Mouse (Mus musculus) kidney, adult 9 months (tissue): ENCODE results near the gene Dnal1.

Experiments used
- DNase-seq: peaks from one replicate; pipeline ENCODE4 v3.0.0; 2022

Dnal1 gene

DNA sequence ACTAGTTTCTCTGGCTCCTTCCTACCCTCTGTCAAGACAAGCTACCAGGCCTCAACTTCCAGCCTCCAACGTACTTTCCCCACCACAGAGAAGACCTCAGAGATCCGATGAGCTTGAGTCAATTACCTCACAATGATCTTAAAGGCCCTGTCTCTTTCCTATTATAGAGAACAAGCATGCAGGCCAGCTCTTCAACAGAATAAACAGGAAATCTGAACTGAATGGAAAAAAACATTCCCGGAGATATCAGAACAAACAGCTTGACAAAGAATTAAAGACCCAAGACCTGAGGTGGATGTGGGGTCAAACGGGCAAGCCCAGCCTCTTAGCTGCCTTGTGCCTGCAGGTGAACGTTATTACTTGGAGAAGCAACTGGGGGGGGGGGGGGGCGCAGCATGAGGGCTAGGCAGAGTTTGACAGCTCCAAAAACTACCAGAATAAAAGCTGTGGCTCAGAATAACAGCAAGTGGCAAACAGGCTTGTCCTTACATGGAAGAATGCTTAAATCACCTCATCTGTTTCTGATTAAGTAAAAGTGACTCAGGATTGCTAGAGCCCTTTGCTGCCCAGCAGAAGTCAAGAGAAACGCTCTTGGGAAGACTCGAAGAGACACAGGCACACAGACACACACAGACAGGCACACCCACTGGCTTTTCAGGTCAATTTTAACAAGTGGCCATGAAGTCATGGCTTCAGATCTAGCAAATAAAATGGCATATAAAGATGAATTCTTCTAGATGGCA lies 51.6 kb downstream of the Dnal1 start:
- no peak for DNase-seq

DNA sequence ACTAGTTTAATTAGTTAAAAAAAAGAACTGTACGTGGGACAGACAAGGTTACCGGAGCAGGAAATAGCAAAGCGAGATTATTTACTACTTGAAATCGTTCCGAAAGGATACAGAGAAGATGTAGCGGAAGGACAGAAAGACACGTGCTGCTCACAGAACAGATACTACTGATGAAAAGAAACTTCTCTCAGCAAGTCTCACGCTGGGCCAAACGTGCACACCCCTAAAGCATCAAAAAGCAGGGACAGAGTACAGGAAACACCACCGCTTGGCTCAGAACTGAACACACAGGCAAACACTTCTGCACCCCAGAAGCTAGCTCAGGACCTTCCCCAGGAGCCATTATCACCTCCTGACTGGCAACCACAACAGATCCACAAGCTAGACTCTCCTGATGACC lies 56.4 kb downstream of the Dnal1 start:
- DNase-seq = no peak

DNA sequence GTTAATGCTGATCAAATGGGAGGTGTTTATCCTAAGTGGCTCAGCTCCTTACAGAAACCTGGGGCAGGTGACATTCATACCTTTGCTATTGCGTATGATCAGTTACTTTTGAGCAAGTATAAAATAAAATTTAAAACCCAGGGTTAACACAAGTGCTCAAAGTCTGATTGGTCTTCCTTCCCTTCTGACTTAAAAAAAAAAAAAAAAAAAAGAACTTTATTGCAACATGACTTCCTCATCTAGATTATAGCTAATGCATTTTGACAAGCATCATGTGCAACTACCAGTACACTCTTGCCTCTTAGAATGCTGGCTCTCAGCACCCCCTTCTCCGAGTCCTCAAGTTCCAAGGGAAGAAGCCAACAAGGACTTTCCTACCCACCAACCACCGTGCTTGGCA lies 58.0 kb downstream of the Dnal1 start:
- no peak for DNase-seq

DNA sequence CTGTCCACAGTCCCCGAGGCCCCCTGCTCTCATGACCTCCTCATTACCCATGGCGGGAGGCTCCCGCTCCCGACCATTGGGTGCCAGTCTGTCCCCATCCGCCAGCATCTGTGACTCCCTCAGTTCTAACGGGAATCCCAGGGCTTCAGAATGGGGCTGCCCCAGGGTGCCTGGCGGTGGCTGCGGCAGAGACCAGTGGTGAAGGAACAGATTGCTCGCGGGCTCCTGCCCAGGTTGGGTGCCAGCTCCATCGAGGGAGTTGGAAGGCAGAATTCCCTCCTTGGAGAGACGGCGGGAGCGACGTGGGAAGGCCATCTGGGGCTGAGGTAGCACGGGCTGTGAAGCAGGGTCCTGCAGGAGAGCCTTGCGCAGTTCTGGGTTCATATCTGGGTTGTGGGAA lies 58.7 kb downstream of the Dnal1 start:
- DNase-seq = no peak

DNA sequence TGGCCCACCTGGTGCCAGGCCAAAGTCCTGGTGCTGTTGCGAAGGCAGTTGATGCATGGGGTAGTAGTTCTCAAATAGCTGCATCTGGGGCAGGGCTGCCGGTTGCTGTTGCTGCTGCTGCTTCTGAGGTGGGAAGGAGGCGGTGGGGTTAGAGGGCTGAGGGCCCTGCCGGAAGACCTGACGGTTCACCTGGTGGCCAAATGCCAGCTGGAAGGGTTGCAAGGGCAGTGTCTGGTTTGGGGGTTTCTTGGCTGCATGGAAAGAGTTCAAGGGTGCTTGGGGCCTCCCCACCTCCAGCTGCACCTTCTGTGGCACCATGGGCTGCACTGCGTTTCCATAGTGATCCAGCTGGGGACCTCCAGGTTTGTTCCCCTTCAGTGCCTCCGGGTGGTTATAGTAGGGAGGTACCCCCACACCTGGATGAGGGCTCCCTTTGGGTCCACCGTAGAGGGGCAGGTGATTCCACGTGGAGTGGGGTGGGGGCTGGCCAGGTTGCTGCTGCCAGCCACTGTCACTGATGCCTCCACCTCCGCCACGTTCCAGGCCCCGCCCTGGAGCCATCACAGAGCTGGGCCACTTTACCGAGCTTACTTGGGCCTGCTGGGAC lies 59.2 kb downstream of the Dnal1 start:
- peak; percentile 24 for DNase-seq

DNA sequence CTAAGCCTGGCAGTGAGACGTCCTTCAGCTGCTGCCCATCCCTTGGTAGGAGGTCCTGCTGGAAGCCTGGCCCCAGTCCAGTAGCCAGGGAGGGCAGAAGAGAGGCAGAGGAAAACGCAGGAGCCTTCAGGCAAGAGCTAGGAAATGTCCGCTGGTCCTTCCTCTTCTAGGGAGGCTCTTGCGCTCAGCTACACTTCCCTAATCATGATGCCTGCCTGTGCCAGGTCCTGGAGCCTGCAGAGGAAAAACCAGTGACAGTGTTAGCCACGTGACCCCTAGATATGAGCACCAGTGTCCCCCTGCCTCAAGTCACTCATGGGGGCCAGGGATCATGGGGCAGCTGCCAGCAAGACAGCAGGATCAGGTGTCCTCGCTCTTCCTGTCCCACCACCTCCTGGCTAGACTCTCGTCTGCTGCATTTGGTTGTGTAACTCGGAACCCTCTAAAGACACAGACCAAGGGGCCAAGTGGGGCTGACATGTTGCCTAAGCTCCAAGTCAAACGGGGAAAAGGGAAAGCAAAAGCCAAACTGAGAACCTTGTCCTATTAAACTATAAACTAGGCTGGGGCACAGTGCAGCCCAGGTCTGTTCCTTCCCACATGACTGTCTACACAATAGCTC lies 60.1 kb downstream of the Dnal1 start:
- DNase-seq = peak; percentile 80

DNA sequence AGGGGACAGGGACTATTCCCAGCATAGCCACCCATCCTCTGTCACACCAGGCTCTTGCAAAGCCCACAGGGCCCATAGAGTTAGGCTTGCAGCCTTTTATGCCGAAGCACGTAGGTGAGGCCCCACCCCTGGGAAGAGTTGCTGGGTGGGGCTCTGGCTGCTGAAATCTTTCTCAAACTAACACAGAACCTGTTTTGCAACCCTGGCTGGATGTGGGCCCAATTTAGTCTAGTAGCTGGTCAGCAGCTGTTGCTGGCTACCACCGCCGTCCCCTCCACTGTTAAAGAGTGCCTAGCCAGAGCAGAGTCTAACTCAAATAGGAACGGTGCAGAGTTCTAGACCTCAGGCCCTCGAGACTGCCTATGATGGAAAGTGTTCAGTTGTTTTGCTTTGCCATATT lies 60.7 kb downstream of the Dnal1 start:
- peak; percentile 94 for DNase-seq

DNA sequence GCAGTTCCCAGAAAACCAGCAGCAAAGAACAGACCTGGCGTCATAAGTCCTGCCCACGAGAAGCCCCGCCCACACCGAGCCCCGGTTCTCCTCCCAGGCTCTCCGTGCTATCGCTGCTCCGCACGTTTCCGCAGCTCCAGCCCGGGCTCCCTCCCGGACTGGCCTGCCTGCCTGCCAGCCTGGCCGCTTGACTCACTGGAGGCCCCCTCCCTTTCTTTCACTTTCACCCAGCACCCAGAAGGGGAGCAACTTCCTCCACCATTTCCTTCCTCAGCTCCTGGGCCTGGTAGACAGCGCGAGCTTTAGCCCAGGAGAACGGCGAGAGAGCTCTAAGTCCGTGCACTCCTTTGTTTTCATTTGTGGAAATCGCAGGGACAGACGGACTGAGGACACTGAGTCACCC lies 61.5 kb downstream of the Dnal1 start:
- DNase-seq = peak; percentile 93

DNA sequence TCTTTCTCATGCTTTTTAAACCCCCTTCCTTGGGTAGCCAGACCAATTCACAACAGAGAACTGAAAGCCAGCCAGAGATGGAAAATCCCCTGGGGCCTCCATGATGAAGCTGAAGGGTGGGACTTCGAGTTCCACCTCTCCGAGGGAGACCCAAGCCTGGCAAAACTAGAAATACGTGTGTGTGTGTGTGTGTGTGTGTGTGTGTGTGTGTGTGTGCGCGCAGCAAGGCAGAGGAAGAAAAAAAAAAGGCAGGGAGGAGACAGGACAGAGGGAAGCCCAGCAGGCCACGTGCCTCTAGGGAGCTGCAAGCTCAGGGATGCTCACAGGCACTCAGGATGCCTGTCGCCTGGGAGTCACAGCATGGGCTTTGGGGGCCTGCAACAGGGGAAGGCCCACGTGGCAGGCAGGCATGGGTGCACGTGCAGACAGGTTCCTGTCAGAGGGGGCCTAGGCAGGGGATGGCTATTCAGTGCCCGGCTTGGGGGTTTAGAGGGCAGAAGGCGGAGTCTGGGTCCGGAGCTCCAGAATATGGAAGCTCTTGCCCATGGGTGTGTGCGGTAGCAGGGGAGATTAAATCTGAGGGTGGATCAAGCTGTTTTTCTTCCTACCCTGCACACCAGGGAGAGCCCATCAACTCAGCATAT lies 62.1 kb downstream of the Dnal1 start:
- DNase-seq = peak; percentile 39

DNA sequence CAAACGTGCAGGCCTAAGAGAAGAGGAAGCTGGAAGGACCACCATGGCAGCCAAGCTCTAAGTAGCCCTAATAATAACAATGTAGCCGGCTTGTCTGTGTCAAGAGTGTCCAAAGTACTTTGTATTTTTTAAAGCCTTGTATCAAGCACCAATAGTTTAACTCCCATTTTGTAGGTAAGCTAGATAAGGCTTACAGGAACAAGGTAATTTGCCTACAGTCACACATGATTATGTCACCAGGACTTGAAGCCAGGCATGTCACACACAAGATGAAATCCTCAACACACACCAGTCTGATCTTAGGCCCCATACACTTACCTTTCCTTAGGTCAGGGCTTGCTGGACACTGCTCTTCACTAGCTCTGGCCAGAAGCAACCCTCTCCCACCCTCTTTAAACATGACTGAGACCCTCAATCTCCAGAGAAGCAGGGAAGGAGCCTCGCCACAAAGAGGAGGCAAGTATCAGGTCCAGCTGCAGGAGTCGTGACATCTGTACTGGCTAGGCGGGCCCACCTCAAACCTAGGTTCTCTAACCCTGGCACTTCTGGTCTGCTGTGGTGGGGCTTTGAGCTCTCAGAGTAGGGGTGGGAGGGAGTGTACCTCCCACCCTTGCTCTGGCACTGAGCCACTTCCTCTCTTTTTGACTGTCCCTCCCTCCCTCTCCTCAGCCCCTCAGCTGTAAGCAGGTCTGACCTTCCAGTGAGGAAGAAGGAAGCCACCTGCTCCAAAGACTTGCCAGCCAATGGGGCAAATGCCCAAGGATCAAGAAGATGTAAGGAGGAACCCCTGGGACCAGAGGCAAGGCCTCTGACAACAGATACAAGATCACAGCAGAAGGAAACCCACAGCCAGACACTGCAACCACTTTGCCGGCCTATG lies 63.0 kb downstream of the Dnal1 start:
- no peak for DNase-seq

DNA sequence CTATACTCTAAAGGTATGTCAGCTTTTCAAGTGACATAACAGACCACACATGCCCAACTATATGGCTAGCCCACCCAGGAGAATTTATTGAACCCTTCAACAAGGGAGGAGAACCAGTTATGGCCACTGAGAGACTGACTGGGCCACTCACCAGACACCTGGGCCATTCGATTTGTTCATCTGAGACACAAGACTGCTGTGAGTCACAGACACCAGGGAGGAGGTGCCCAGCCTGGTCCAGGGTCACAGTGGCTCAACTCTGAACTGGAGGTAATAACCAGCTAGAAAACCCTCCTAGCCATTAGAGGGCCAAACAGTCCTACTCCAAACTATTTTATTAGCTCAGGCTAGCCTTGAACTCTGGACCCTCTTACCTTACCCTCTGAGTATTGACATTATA lies 63.9 kb downstream of the Dnal1 start:
- DNase-seq = no peak

DNA sequence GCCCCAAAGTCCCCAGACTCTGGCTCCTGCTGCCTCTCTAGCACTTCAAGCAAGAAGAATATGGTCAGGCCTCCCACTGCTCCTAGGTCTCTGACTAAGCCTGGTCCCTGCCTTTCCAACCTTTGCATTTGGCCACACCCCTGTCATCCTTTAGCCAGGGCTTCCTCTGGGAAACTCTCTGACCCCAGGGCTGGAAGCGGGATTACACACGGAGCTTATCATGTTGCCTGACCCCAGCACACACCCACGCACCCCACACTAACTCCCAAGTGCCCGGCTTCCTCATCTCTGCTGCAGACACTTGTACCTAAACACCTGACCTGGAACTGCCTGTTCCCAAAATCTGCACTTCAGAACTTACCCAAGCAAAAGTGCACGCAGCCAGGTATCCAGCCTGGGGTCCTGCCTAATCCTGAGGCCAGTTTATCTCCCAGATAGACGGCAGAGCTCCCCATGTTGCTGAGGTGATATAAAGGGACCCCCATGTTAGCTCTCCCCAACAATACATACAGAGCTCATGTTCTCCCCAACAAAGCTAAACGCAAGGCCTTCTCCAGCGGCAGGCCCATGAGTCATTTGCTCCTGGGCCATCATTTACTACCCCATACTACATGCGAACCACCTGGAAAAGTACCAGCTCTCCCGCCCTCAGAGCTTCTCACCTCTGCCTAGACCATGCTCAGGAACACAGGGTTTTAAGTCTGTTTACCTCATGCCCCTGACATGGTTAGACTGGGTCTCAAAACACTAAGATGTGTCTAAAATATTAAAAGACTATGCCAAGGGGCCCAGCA lies 64.7 kb downstream of the Dnal1 start:
- DNase-seq = no peak

DNA sequence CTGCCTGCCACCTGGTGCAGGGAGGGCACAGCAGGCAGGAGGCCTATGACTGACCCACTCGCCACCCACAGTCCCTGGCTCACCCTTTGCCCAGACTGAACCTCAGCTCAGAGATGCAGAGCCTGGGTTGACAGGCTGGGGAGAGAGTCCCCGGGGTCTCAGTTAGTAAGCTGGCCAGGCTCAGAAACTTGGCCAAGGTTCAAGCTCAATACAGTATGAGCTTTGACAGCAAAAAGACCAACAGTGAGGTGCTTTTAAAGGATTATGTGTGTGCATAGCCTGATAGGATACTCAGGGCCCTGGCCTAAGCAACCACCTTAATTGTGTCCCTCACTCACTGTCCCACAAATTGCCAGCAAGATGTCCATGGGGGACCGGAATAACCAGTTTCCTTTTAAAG lies 65.9 kb downstream of the Dnal1 start:
- peak; percentile 29 for DNase-seq

DNA sequence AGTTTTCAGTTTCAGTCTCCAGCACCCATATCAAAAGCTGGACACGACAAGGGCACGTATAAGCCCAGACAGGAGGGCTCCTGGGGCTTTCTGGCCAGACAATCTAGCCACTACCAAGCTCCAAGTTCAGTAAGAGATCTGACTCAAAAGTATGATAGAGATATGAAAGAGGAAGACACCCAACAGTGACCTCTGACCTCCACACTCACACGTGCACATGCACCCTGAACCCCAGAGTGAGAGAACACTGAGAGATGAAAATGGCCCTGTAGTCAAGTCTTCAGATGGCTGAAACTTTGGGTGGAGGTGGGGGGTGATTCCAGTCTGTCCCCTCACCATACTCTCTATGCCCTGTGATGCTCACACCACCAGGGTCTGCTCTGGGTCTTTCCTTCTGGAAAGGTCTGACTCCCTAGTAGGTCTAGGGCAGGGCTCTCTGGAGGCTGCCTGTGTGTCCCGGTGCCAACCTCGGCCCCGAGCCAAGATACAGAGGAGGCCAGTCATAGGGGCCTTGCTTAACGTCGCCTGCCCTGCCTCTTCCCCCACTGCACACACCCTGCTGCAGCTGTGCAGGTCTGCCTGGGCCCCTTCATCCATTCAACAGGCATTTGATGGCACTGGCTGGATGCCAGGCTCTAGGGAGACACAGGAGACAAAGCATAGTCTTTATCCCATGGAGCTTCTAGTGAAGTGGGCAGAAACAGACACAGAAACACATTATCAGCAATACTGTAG lies 66.7 kb downstream of the Dnal1 start:
- DNase-seq = peak; percentile 84

DNA sequence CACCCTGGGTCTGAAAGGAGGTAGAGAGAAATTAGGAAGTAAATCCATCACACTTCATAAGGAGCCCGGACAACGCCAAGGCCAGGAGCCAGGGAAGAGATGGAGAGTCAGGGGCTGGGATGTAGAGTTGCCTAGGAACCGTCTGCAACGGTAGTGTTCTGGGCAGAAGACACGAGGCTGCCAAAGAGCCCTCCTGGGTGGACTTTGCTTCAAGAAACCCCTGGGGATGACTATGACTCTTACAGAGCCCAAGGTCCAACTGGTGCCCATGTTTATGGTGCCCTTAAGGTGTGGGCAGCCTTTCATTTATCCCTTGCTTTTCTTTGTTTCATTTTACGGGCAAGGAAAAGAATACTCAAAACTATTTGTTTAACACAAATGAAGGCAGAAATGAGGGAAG lies 67.8 kb downstream of the Dnal1 start:
- peak; percentile 69 for DNase-seq

DNA sequence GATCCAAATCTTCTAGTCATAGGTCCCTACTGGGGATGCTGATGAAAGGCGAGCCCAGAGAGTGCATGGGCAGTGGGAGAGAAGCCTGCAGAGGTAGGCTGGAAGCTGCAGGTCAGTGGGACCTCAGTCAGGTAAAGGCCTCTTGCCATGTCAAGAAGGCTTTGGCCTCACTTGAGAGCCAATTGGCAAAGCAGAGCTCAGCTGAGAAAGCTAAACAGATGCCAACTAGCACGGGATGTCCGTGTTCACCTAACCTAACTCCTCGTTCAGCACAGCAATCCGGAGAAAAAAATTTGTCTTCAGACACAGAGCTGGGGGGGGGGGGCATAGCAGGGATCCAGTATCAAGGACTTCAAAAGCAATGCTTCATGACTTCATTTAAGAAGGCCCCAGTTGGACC lies 70.8 kb downstream of the Dnal1 start:
- DNase-seq = no peak

DNA sequence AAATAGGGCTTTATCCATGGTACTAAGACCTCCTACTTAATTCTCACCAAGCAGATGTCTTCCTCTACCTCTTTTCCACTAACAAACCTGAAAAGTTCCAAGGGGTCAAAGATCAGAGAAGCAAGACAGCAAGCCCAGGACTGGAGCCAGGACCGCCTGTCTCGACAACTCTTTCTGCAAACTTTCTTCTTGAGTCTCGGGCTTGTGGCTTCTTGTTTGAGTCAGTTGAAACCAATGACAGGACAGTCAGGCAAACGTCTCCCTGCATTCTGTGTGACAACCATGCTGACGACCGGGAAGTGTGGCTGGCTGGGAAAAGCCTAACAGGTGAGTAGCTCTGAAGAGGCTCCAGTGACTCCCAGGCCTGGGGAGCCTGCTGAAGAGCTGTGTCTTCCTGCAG lies 71.4 kb downstream of the Dnal1 start:
- peak; percentile 69 for DNase-seq

DNA sequence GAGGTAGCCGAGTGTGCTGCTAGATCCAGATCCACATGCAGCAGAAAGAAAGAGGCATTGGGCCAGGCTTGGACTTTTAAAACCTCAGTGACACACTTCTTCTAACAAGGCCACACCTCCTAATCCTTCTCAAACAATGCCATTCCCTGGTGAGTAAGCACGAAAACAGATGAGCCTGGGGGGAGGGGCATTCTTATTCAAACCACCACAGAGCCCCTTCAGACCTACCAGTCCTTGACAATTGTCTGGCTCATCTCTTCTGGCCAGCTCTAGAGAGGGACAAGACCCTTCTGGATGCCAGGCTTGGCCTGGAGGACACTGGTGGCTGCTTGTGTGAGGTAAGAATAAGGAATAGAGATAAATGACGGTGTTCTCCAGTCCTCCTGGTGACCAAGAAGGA lies 72.4 kb downstream of the Dnal1 start:
- no peak for DNase-seq

DNA sequence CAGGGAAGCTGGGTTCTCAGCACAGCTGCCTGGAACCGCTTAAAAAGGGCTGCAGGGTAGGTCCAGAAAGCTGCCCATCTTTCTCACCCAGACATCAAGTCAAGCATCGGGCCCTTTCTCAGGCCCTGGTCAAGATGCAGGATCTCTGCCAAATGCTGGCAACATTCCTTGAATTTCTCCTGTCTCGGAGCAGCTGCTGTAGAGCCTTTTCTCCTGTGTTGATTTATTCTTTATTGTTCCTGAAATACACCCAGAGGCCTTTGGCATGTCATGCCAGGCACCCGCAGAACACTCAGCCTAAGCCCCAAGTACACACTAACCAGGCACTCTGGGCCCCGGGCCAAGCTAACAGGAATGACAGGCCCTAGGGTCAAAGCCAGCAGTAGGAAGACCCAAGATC lies 72.8 kb downstream of the Dnal1 start:
- peak; percentile 83 for DNase-seq

DNA sequence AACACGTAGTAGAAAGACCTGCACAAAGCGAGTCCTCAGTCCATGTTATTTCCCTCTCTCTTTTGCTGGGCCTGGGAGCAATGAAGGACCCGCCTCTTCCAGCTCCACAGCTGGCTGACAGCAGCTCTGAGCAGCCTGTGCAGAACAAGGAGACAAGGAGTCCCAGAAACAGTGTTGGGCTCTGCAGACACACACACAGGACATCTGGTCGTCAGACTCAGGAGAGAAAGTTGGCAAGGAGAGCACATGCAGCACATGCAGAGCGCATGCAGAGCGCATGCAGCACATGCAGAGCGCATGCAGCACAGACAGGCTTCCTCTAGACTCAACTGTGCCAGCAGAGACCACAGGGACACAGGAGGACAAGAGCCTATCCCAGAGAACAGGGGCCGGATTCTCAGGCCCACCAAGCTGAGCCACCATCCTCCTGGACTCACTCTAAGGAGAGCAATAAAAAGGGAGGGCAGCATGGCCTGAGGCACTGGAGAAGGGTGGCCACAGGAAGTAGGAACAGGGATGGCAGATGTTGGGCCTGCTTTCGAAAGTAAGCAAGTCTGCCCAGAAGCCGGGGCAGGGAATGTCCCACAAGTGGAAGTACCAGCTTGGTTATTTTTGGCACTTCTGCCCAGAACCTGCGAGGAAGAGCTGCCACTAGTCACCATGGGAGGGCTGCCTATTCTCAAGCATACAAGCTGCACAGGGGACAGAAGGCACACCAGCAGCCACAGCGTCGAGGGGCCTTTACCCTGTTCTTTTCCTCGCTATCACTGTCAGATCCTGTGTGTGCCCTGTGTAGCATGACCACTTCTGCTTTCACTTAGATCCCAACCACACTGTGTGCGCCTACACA lies 73.8 kb downstream of the Dnal1 start:
- DNase-seq = no peak
